Mouse (Mus musculus) kidney, embryonic 14.5 days (tissue): ENCODE data around the gene Gm26897. TPM values are rescaled to one million over a fixed set of nuclear protein-coding genes. Genes with fewer than 3 reads are reported as not detected.

ENCODE experiments used
- ATAC-seq: fragments of 200-750 bp; cut with Nextera tagmentation; 2 replicates; pipeline ENCODE4 v1.8.0; 2017; ENCODE audit warnings: moderate number of reproducible peaks, mild to moderate bottlenecking, moderate TSS enrichment, moderate library complexity; ENCODE audit not compliant: low FRiP score, low TSS enrichment
- H3K27ac ChIP-seq: fragments of 300-500 bp; sonication (generic); 2 replicates; pipeline ENCODE4 v1.5.1; 2014; ENCODE audit warnings: low read depth, mild to moderate bottlenecking, low read length, moderate library complexity, mixed read lengths
- H3K27me3 ChIP-seq: fragments of 300-500 bp; sonication (generic); 2 replicates; pipeline ENCODE4 v1.6.1; 2014; ENCODE audit warnings: mild to moderate bottlenecking, low read length; ENCODE audit not compliant: control insufficient read depth, insufficient read depth
- H3K36me3 ChIP-seq: fragments of 300-500 bp; sonication (generic); 2 replicates; pipeline ENCODE4 v1.6.1; 2014; ENCODE audit warnings: low read length, mixed read lengths; ENCODE audit not compliant: control insufficient read depth, insufficient read depth
- H3K4me1 ChIP-seq: fragments of 300-500 bp; sonication (generic); 2 replicates; pipeline ENCODE4 v1.6.1; 2014; ENCODE audit warnings: low read length, mixed read lengths; ENCODE audit not compliant: control insufficient read depth, insufficient read depth
- H3K4me2 ChIP-seq: fragments of 300-500 bp; sonication (generic); replicated peaks from 2 replicates; pipeline ENCODE4 v1.6.1; 2014; ENCODE audit warnings: low read depth, mild to moderate bottlenecking, low read length
- H3K4me3 ChIP-seq: fragments of 300-500 bp; sonication (generic); 2 replicates; pipeline ENCODE4 v1.5.1; 2014; ENCODE audit warnings: mild to moderate bottlenecking, low read length
- H3K9ac ChIP-seq: fragments of 300-500 bp; sonication (generic); 2 replicates; pipeline ENCODE4 v1.6.1; 2014; ENCODE audit warnings: low read depth, mild to moderate bottlenecking, low read length, moderate library complexity
- H3K9me3 ChIP-seq: fragments of 300-500 bp; sonication (generic); 2 replicates; pipeline ENCODE4 v1.6.1; 2016; ENCODE audit warnings: low read length; ENCODE audit not compliant: control insufficient read depth
- WGBS: fragments of 180-500 bp; shearing (Covaris S2); extraction: QIAGEN DNeasy Blood & Tissue Kit; methylation state at CpG from one replicate; pipeline ENCODE4 v1.1.7; 2014; 5-methylcytosine and 5-hydroxymethylcytosine counted together
- polyA plus RNA-seq: library from polyadenylated mRNA; unstranded; fragments of >200 nt; fragmentation: Nextera tagmentation; extraction: Ambion mirVana; gene quantifications from 2 replicates; pipeline ENCODE4 v1.2.1, GENCODE M21; 2014

The Gm26897 gene
- polyA plus RNA-seq, 1 experiment from 2014 or later = not detected

DNA sequence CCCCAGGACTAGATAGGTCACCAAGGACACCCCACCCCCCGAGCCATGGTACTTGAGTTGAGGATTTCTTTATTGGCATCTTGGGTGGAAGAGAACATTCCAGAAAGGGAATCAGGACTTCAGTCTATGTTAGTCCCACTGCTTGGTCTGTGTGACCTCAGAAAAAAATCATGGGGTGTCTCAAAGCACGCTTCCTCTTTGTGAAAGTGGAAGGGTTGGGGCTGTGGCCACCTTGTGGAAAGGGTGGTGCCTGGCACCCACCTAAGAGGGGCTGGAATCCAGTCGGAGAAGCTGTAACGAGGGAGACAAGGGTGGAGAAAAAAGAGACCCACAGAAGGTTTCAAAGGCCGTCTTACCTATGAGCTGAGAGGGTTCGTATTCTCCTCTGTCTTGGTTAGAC, 5.8 kb downstream of the Gm26897 start:
- peaks cover 25% of the 10 kb centered on the region for H3K27me3 ChIP-seq
- no peaks in the 10 kb centered on the region for H3K9me3 ChIP-seq
- no peak overlapping the region for H3K4me3 ChIP-seq
- no peak for ATAC-seq
- H3K36me3 ChIP-seq = no peaks in the 10 kb centered on the region
- no peak overlapping the region for H3K27ac ChIP-seq
- no peak overlapping the region for H3K4me2 ChIP-seq
- H3K4me1 ChIP-seq = peaks cover 12% of the 10 kb centered on the region; the same call in 1 of the 2 replicates
- no peak overlapping the region for H3K9ac ChIP-seq
- 76% methylated on average over 6 of the region's 6 CpGs for WGBS

DNA sequence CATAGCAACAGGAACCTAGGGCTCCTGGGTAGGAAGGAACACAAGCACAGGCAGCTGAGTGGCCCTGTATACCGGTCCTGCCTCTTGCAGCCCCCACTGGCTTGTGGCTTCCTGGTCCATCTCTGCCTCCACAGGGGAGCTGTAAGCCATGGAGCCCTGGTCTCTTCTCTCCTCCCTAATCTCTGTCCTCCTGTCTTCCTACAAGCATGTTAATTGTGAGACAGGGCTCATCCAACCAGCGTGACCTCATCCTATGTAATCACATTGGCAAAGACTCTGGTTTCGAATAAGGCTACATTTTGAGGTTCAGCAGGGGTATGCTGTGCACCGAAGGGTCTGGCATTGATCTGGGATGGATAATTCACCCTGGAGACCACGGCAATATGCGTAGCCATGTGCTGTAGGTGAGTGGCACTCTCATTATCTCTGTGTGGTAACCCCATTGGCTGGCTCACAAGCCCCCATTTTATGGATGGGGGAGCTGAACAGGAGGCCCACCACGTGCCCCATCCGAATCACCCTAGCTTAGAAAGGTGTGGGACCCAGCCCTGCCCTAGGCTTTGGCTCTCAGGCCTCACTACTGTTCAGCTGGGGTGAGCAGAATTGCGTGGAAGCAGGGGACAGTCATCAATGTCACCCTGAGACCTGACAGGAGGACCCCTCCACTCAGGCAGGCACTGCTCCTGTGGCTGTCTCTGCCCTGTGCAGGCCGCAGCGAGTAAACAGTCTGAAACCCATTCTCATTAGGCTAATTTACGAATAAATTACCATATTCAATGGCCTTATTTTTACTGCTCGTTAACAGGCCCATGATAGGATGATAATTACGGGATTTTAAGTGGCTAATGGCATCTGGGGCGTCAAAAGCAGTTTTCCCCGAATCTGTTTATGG, 6.9 kb downstream of the Gm26897 start:
- H3K27me3 ChIP-seq = peaks cover 25% of the 10 kb centered on the region
- 39% methylated on average over 16 of the region's 16 CpGs for WGBS
- H3K9ac ChIP-seq = no peak overlapping the region
- no peak for ATAC-seq
- H3K36me3 ChIP-seq = no peaks in the 10 kb centered on the region
- H3K9me3 ChIP-seq = no peaks in the 10 kb centered on the region
- H3K4me1 ChIP-seq = peaks cover 12% of the 10 kb centered on the region; the same call in 1 of the 2 replicates
- no peak overlapping the region for H3K4me2 ChIP-seq
- H3K4me3 ChIP-seq = no peak overlapping the region
- H3K27ac ChIP-seq = no peak overlapping the region

DNA sequence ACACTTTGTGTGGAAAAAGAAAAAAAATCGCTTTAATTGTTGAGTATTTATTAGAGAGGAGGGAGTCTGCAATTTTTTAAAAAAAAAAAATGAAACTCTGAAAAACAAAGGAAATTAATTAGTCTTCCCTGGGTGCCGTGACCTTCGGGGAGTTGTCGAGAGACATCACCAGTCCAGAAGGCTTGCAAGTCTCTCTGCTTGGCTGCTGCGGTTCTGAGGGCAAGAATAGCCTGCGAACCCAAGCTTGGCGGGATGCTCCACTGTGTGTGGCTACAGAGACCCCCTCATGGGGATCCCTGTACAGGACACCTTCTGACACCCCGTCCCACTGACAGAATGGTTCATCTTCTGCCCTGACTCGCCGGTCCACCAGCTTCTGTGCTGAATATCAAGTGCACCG, 7.6 kb downstream of the Gm26897 start:
- 9% methylated on average over 11 of the region's 11 CpGs for WGBS
- no peak for ATAC-seq
- no peaks in the 10 kb centered on the region for H3K36me3 ChIP-seq
- H3K9ac ChIP-seq = no peak overlapping the region
- H3K27me3 ChIP-seq = peaks cover 25% of the 10 kb centered on the region
- peaks cover 12% of the 10 kb centered on the region; the same call in 1 of the 2 replicates for H3K4me1 ChIP-seq
- 0 out of 2 replicates have a peak, but pooled peaks cover 2% of the 10 kb centered on the region for H3K9me3 ChIP-seq
- H3K4me2 ChIP-seq = no peak overlapping the region
- no peak overlapping the region for H3K4me3 ChIP-seq
- no peak overlapping the region for H3K27ac ChIP-seq

DNA sequence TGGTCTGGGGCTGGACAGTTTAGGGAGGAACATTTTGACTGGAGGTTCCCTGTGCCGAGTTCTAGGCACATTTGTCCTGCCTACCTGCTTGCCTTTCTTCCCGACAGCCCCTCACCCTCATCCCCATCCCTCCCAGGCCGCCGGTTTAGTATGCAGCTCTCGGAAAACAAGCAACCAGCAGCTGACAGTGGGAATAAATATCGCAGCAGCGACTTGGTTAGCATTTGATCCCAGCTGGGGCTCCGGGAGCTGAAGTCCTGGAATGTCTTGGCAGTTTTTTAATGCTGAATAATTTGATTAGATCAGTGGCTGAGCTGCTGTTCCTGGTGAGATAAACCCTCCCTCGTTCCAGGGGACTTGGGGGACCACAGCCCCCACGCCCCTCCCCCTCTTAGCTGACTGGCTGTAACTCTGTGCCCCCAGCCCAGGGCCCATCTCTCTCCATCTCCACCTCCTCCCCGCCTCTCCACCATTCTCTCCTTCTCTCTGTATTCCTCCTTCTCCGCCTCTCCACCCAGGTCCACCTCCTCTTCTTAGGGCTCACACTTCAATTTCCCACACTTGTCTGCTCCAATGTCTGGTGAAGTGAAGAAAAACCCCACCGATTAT, 8.7 kb downstream of the Gm26897 start:
- H3K4me2 ChIP-seq = no peak overlapping the region; the same call in 1 of the 2 replicates
- peaks cover 25% of the 10 kb centered on the region for H3K27me3 ChIP-seq
- H3K4me1 ChIP-seq = peaks cover 12% of the 10 kb centered on the region; the same call in 1 of the 2 replicates
- H3K9me3 ChIP-seq = 0 out of 2 replicates have a peak, but pooled peaks cover 2% of the 10 kb centered on the region
- ATAC-seq = no peak; the same call in 1 of the 2 replicates
- no peak overlapping the region for H3K9ac ChIP-seq
- H3K4me3 ChIP-seq = no peak overlapping the region
- H3K36me3 ChIP-seq = no peaks in the 10 kb centered on the region
- 14% methylated on average over 13 of the region's 13 CpGs for WGBS
- H3K27ac ChIP-seq = no peak overlapping the region

DNA sequence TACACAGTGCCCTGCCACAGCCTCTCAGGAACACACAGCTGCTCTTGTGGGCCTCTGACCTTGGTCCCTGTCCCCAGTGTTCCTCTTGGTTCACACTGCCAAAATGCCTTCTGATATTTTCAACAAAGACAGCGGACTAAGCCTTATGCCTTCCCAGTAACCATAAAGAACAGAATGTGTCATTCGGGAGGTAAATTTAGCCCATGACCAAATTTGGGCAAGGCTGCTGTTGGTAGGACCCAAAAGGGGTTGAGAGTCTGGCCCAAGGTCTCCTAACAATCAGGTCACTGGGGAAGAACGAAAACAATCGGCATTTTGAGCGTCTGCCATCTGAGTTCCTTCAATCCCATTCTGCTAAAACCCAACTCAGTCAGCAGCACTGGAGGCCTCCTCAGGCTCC, 15.9 kb downstream of the Gm26897 start:
- Histone ChIP-seq H3K27ac (no peak overlapping the region), H3K4me2 (no peak overlapping the region), H3K9me3 (0 out of 2 replicates have a peak, but pooled peaks cover 2% of the 10 kb centered on the region), H3K4me1 (0 out of 2 replicates have a peak, but pooled peaks cover 4% of the 10 kb centered on the region), H3K4me3 (no peak overlapping the region), H3K36me3 (no peaks in the 10 kb centered on the region), H3K9ac (no peak overlapping the region), H3K27me3 (no peaks in the 10 kb centered on the region)
- WGBS = 78% methylated on average over 5 of the region's 5 CpGs
- no peak for ATAC-seq

DNA sequence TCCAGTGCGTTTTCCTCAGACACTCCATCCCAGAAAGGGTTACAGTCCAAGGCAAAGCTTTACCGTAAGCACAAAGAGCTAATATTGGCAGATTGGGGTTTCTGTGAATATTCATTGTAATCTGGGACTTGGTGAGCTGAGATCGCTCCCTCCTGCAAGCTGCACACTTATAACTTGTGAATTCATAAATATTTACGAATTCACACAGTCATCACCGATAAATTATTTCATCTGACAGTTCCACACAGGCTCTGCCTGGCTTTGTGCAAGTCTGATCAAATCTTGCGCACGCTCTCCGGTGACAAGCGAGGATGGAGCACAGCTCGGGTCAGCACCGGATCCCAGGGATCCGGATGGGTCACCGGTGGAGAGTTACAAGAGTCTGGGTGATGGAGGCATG, 16.4 kb downstream of the Gm26897 start:
- ATAC-seq = no peak
- no peak overlapping the region for H3K27ac ChIP-seq
- 0 out of 2 replicates have a peak, but pooled peaks cover 2% of the 10 kb centered on the region for H3K9me3 ChIP-seq
- no peaks in the 10 kb centered on the region for H3K27me3 ChIP-seq
- H3K9ac ChIP-seq = no peak overlapping the region
- H3K36me3 ChIP-seq = no peaks in the 10 kb centered on the region
- no peak overlapping the region for H3K4me2 ChIP-seq
- WGBS = 91% methylated on average over 13 of the region's 13 CpGs
- no peak overlapping the region for H3K4me3 ChIP-seq
- 0 out of 2 replicates have a peak, but pooled peaks cover 5% of the 10 kb centered on the region for H3K4me1 ChIP-seq

DNA sequence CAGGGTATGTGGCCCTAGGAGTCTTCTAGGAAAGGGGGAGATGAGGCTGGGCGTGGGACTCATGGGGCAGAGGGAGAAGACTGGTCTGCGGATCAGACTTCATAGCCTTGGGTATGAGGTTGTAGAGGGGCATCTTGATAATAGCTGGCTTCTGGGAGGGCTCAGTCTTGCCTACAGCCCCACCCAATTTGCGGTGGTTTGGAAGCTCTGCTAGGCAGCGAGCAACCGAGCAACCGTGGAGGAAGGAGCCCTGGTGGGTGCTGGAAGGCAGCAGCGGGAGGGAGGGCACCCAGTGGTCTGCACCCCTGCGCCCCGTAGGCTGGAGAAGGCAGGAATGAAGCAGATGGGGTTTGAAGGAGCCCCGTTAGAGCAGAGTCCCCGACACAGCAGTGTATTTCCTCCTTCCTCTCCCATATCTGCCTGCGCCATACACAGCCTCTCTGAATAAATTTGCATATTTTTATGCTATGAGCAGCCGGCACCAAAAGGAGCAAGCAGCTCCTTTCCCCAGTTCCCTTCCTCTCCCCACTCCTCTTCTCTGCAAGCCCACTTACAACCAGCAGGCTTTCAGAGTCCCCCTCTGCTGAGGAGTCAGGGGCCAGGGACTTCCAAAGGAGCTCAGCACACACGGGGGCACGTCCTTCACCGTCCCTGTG, 20.9 kb downstream of the Gm26897 start:
- H3K9ac ChIP-seq = no peak overlapping the region
- WGBS = 45% methylated on average over 16 of the region's 16 CpGs
- no peaks in the 10 kb centered on the region for H3K36me3 ChIP-seq
- H3K4me2 ChIP-seq = peak overlapping the region; percentile 19; the same call in 1 of the 2 replicates
- ATAC-seq = 0 out of 2 replicates have a peak, but pooled peaks have one; percentile 18
- H3K9me3 ChIP-seq = no peaks in the 10 kb centered on the region
- H3K27me3 ChIP-seq = no peaks in the 10 kb centered on the region
- H3K4me1 ChIP-seq = 0 out of 2 replicates have a peak, but pooled peaks cover 5% of the 10 kb centered on the region
- H3K27ac ChIP-seq = no peak overlapping the region
- H3K4me3 ChIP-seq = no peak overlapping the region

DNA sequence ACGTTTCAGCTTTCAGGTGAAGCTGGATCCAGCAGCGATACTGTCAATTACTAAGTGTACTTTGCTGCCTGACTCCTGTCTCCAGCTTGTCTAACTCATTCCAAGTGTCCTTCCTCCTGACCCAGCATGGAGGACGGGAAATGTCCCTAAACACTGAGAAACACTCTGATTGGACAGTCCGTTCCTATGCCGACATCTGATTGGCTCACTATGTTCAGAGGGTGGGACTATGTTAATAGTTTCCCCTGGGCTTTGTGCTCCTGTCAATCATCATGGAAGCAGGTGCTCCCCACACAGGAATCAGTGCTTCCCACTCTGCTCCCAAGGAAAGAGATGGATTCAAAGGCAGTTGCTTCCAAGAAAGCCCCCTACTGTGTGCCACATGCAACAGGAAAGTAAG, 21.6 kb downstream of the Gm26897 start:
- Histone ChIP-seq H3K4me2 (0 out of 2 replicates have a peak overlapping the region, but pooled peaks have one; percentile 19), H3K36me3 (no peaks in the 10 kb centered on the region), H3K27me3 (no peaks in the 10 kb centered on the region), H3K27ac (no peak overlapping the region), H3K4me1 (0 out of 2 replicates have a peak, but pooled peaks cover 5% of the 10 kb centered on the region), H3K4me3 (no peak overlapping the region), H3K9me3 (no peaks in the 10 kb centered on the region), H3K9ac (no peak overlapping the region)
- ATAC-seq = peak; percentile 61
- 14% methylated on average over 5 of the region's 5 CpGs for WGBS
